Mouse (Mus musculus) spleen, adult 2 months (tissue): ENCODE results near the gene Csgalnact2.

ENCODE experiments used
- CTCF ChIP-seq: fragments of 200-500 bp; IDR thresholded peaks from 2 replicates; pipeline ENCODE4 v1.5.1; 2011; ENCODE audit warnings: mild to moderate bottlenecking, inconsistent platforms; ENCODE audit not compliant: insufficient read depth, insufficient read length, insufficient replicate concordance; ENCODE audit errors: extremely low read depth
- POLR2A ChIP-seq: fragments of 200-500 bp; IDR thresholded peaks from 2 replicates; pipeline ENCODE4 v1.6.1; 2011; ENCODE audit warnings: low read depth, low read length, inconsistent platforms

DNA sequence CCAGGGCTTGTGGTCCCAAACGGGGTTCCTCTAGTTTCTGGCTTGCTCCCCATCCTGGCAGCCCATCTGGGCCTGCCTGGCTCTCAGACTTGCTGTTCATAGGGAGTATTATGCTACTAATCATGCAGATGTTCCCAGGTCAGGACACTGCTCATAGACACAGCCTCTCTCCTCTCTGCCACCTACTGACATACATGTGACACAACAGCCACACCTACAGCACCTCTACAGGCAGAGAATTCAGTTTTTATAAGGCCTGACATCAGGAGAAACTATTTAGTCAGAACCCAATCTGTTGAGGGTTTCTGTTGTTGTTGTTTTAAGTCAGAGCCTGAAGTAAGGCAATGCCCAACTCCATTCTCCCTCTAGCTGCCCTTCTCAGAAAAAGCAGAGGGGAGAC, 27.1 kb downstream of the Csgalnact2 start:
- TF ChIP-seq POLR2A = no peak
- no peak for TF ChIP-seq CTCF
